Mouse (Mus musculus) forebrain, postnatal 0 days (tissue): ENCODE data around the gene Selenoi. TPM values are rescaled to one million over a fixed set of nuclear protein-coding genes. Genes with fewer than 3 reads are reported as not detected.
A peak's percentile ranks its signal among the peaks of the same experiment; 100 is the strongest.

Experiments used
- ATAC-seq: fragments of 200-750 bp; cut with Nextera tagmentation; 2 replicates; pipeline ENCODE4 v1.8.0; 2017; ENCODE audit warnings: mild to moderate bottlenecking, moderate library complexity
- DNase-seq: peaks from one replicate; pipeline ENCODE4 v3.0.0-alpha.2; 2015
- H3K27ac ChIP-seq: fragments of 300-500 bp; sonication (generic); 2 replicates; pipeline ENCODE4 v1.5.1; 2014; ENCODE audit warnings: low read depth, mild to moderate bottlenecking, antibody characterized with exemption, low read length, moderate library complexity, mixed read lengths
- H3K27me3 ChIP-seq: fragments of 300-500 bp; sonication (generic); 2 replicates; pipeline ENCODE4 v1.6.1; 2014; ENCODE audit warnings: mild to moderate bottlenecking, low read length, mixed read lengths; ENCODE audit not compliant: insufficient read depth
- H3K36me3 ChIP-seq: fragments of 300-500 bp; sonication (generic); 2 replicates; pipeline ENCODE4 v1.6.1; 2014; ENCODE audit warnings: mild to moderate bottlenecking, moderate library complexity; ENCODE audit not compliant: insufficient read depth
- H3K4me1 ChIP-seq: fragments of 300-500 bp; sonication (generic); 2 replicates; pipeline ENCODE4 v1.6.1; 2014; ENCODE audit warnings: antibody characterized with exemption; ENCODE audit not compliant: insufficient read depth
- H3K4me2 ChIP-seq: fragments of 300-500 bp; sonication (generic); 2 replicates; pipeline ENCODE4 v1.6.1; 2014; ENCODE audit warnings: low read depth, mild to moderate bottlenecking, moderate library complexity
- H3K4me3 ChIP-seq: fragments of 300-500 bp; sonication (generic); 2 replicates; pipeline ENCODE4 v1.5.1; 2014; ENCODE audit warnings: low read depth, low read length, mixed read lengths
- H3K9ac ChIP-seq: fragments of 300-500 bp; sonication (generic); 2 replicates; pipeline ENCODE4 v1.6.1; 2014; ENCODE audit warnings: mild to moderate bottlenecking
- H3K9me3 ChIP-seq: fragments of 300-500 bp; sonication (generic); 2 replicates; pipeline ENCODE4 v1.6.1; 2016; ENCODE audit warnings: low read length
- CTCF ChIP-seq: sonication (generic); IDR thresholded peaks from 2 replicates; pipeline ENCODE4 v1.5.1; 2016; ENCODE audit warnings: antibody characterized with exemption, control low read depth, low read depth
- WGBS: fragments of 180-500 bp; shearing (Covaris S2); extraction: QIAGEN DNeasy Blood & Tissue Kit; methylation state at CpG from one replicate; pipeline ENCODE4 v1.1.7; 2014; 5-methylcytosine and 5-hydroxymethylcytosine counted together
- polyA plus RNA-seq: library from polyadenylated mRNA; unstranded; fragments of >200 nt; fragmentation: Nextera tagmentation; extraction: Ambion mirVana; gene quantifications from 2 replicates; pipeline ENCODE4 v1.2.1, GENCODE M21; 2015
- total RNA-seq: library from RNA; depleted of rRNA; stranded (reverse); fragments of >200 nt; gene quantifications from 2 replicates; pipeline ENCODE4 v1.2.3, GENCODE M21; 2014

Selenoi gene
- total and polyA plus RNA-seq, 2 experiments from 2014 or later = 21.1 to 59.6 TPM

GRCm38 (mm10) chr5:30215970-30216369 lies 16.4 kb upstream of the Selenoi start:
- Histone ChIP-seq H3K27ac (no peak overlapping the region), H3K4me3 (no peak overlapping the region), H3K4me1 (no peaks in the 10 kb centered on the region), H3K9ac (no peak overlapping the region), H3K9me3 (no peaks in the 10 kb centered on the region), H3K4me2 (no peak overlapping the region), H3K27me3 (no peaks in the 10 kb centered on the region), H3K36me3 (no peaks in the 10 kb centered on the region)
- ATAC-seq (no peak), DNase-seq (no peak)
- TF ChIP-seq CTCF = no peak
- 81% methylated on average over 5 of the region's 5 CpGs for WGBS

GRCm38 (mm10) chr5:30219715-30220114 lies 12.7 kb upstream of the Selenoi start:
- TF ChIP-seq CTCF = no peak
- Histone ChIP-seq H3K36me3 (no peaks in the 10 kb centered on the region; the same call in 1 of the 2 replicates), H3K9ac (no peak overlapping the region), H3K4me1 (no peaks in the 10 kb centered on the region), H3K4me3 (no peak overlapping the region), H3K9me3 (no peaks in the 10 kb centered on the region), H3K27me3 (no peaks in the 10 kb centered on the region), H3K27ac (no peak overlapping the region), H3K4me2 (no peak overlapping the region)
- ATAC-seq (no peak), DNase-seq (no peak)
- 80% methylated on average over 2 of the region's 2 CpGs for WGBS

GRCm38 (mm10) chr5:30220666-30221065 lies 11.7 kb upstream of the Selenoi start:
- ATAC-seq (no peak), DNase-seq (no peak)
- no peak overlapping the region for H3K4me2 ChIP-seq
- WGBS = 88% methylated on average over 8 of the region's 8 CpGs
- H3K9ac ChIP-seq = no peak overlapping the region
- no peaks in the 10 kb centered on the region for H3K9me3 ChIP-seq
- H3K4me1 ChIP-seq = no peaks in the 10 kb centered on the region
- H3K4me3 ChIP-seq = no peak overlapping the region
- H3K27ac ChIP-seq = no peak overlapping the region
- H3K27me3 ChIP-seq = no peaks in the 10 kb centered on the region
- H3K36me3 ChIP-seq = no peaks in the 10 kb centered on the region; the same call in 1 of the 2 replicates
- TF ChIP-seq CTCF = no peak

GRCm38 (mm10) chr5:30222681-30223080 lies 9.7 kb upstream of the Selenoi start:
- Histone ChIP-seq H3K27me3 (no peaks in the 10 kb centered on the region), H3K9me3 (no peaks in the 10 kb centered on the region), H3K27ac (no peak overlapping the region), H3K36me3 (no peaks in the 10 kb centered on the region; the same call in 1 of the 2 replicates), H3K9ac (no peak overlapping the region), H3K4me2 (no peak overlapping the region), H3K4me3 (no peak overlapping the region), H3K4me1 (no peaks in the 10 kb centered on the region)
- DNase-seq = no peak
- no peak for TF ChIP-seq CTCF
- WGBS = 98% methylated on average over 8 of the region's 8 CpGs
- ATAC-seq = no peak

GRCm38 (mm10) chr5:30230901-30231300 lies 1.5 kb upstream of the Selenoi start:
- Histone ChIP-seq H3K27me3 (no peaks in the 10 kb centered on the region), H3K9ac (no peak overlapping the region), H3K4me2 (no peak overlapping the region), H3K4me3 (no peak overlapping the region), H3K9me3 (no peaks in the 10 kb centered on the region), H3K36me3 (no peaks in the 10 kb centered on the region), H3K27ac (no peak overlapping the region), H3K4me1 (peaks cover 15% of the 10 kb centered on the region)
- 83% methylated on average over 4 of the region's 4 CpGs for WGBS
- ATAC-seq = no peak
- peak; percentile 56 for TF ChIP-seq CTCF
- peak; percentile 13 for DNase-seq

- Histone ChIP-seq H3K27ac (peak overlapping the region; percentile 93), H3K4me3 (peak overlapping the region; percentile 82), H3K9ac (peak overlapping the region; percentile 84), H3K4me1 (peaks cover 15% of the 10 kb centered on the region), H3K36me3 (no peaks in the 10 kb centered on the region), H3K27me3 (no peaks in the 10 kb centered on the region), H3K9me3 (no peaks in the 10 kb centered on the region), H3K4me2 (peak overlapping the region; percentile 76)
- ATAC-seq = no peak
- no peak for TF ChIP-seq CTCF
- DNase-seq = no peak
- 24% methylated on average over 16 of the region's 16 CpGs for WGBS
Measured at GRCm38 (mm10) chr5:30231891-30232270, 500 bp upstream of the Selenoi start.

- peaks cover 15% of the 10 kb centered on the region for H3K4me1 ChIP-seq
- H3K9me3 ChIP-seq = no peaks in the 10 kb centered on the region
- DNase-seq (peak; percentile 49), ATAC-seq (no peak)
- no peaks in the 10 kb centered on the region for H3K27me3 ChIP-seq
- H3K36me3 ChIP-seq = no peaks in the 10 kb centered on the region
- H3K4me2 ChIP-seq = peak overlapping the region; percentile 76
- H3K4me3 ChIP-seq = peak overlapping the region; percentile 82
- 1% methylated on average over 15 of the region's 15 CpGs for WGBS
- TF ChIP-seq CTCF = no peak
- peak overlapping the region; percentile 93 for H3K27ac ChIP-seq
- peak overlapping the region; percentile 84 for H3K9ac ChIP-seq
Measured at GRCm38 (mm10) chr5:30233042-30233441, 661 bp downstream of the Selenoi start.

GRCm38 (mm10) chr5:30233979-30234378 lies 1.6 kb downstream of the Selenoi start:
- Histone ChIP-seq H3K27me3 (no peaks in the 10 kb centered on the region), H3K4me3 (peak overlapping the region; percentile 82; the same call in 1 of the 2 replicates), H3K9me3 (no peaks in the 10 kb centered on the region), H3K9ac (peak overlapping the region; percentile 84; the same call in 1 of the 2 replicates), H3K4me1 (peaks cover 15% of the 10 kb centered on the region), H3K4me2 (peak overlapping the region; percentile 76), H3K27ac (no peak overlapping the region), H3K36me3 (no peaks in the 10 kb centered on the region)
- no peak for ATAC-seq
- no peak for TF ChIP-seq CTCF
- no peak for DNase-seq
- 65% methylated on average over 8 of the region's 8 CpGs for WGBS
